Mouse (Mus musculus) layer of hippocampus, adult 6 months (tissue): ENCODE results near the gene Rasl2-9. TPM values are rescaled to one million over a fixed set of nuclear protein-coding genes. Genes with fewer than 3 reads are reported as not detected.
A peak's percentile ranks its signal among the peaks of the same experiment; 100 is the strongest.

Experiments used
- long read RNA-seq, 2 experiments: library from polyadenylated mRNA; unstranded; transcript quantifications; one replicate each; pipeline ENCODE4 v2.0.0; 2019 to 2020
- microRNA-seq: library from miRNA; unstranded; fragments of <30 nt; microRNA quantifications from one replicate; pipeline ENCODE4 v1.2.0, GENCODE M21; 2020
- polyA plus RNA-seq: library from polyadenylated mRNA; unstranded; fragments of <200 nt; fragmentation: Nextera tagmentation; gene quantifications from 2 replicates; pipeline ENCODE4 v1.2.3, GENCODE M21; 2021

Rasl2-9 gene
- 0.88 and 1.2 TPM in 2 replicates for polyA plus RNA-seq
- long read RNA-seq, experiment 1: 0 reads
- long read RNA-seq, experiment 2: 0 reads

GRCm38 (mm10) chr7:5125549-5126406, at the start of gene Rasl2-9:
Rasl2-9 (minus strand) TSS chr7:5125950.

DNA sequence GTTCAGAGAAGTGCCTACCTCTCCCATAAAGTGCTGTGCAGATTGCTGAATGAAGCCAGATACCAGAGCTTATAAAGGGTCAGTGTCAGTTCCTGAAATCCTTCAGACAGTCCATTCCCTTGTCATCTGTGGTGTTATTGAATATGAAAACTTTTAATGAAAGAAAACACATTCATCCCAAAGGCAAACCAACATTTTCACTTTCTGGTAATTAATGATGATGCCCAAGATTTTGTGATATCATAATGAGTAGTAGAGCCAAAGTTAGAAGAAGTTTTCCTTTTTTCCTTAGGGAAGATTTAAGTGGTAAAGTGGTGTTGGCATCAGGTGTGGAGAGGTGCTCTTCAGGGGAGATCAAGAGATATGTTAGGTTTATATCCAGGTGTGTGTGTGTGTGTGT, 23.8 kb upstream of the Rasl2-9 start, which contains the start of gene Vmn1r55:
Vmn1r55 (minus strand) TSS at position 101 of the 400 bp plus-strand sequence.

DNA sequence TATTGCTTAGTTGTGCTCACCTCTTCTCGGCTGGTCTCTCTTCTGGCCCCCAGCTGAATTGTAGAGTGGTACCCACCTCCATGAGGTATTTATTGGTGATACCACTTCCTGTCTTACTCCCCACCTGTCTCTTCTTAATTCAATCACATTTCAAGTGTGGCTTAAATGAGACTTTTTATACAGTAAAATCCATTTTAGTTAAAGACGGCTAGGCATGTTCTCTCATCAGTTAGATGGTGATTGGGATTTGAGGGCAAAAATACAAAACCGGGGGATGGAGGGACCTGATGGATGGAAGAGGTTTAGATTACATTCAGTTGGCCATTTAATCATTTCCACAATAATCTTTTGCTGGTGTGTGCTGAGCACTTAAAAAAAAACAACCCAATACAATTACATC, 8.9 kb downstream of the Rasl2-9 start, which contains the start of gene Rfpl4:
Rfpl4 (minus strand) TSS at position 101 of the 400 bp plus-strand sequence.

DNA sequence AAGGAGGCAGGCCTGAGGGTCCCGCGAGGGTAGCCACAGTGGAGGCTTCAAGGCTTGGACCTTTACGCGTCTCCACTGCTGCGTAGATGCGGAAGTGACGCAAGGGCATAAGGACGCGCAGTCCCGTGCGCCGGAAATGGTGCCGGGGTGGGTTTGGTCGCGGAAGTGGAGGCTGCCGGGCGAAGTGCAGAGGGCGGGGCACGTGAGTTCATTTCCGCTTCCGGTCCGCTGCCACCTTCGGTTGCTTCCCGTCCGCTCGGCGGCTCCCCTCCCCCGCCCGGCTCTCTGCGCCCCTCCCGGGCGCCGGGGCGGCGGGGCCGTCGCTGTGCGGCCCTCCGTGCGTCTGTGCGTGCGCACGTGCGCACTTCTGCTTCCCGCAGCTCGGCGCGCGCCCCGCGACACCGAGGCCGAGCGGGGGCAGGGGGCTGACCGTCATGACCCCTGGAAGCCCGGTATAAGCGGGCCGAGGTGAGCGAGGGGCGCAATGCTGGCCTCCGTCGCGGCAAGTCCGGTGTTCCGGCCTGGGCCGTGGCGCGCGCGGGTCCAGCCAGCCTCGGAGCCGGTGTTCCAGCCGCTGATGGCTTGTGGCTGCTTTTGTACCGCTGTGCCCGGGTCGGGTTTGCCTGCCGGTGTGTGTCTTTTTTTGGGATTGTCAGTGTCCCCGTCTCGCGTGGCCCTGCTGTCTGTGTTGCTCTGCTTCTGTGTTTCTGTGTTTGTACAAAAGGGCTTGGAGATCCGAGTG, 45.6 kb downstream of the Rasl2-9 start, which contains the start of gene Epn1:
Epn1 (plus strand) TSS at position 226 of the 742 bp plus-strand sequence.

Small RNA genes within 50 kb of the gene (microRNA-seq; reads per million reads assigned to microRNA genes)
- gene Gm26217: 2.6 reads per million, percentile 6 among the genes with 10 or more reads in this experiment

Other genes starting within 250 kb of the Rasl2-9 start
- gene Isoc2a, start 248.8 kb downstream of the Rasl2-9 start, polyA plus RNA-seq: 0.87 and 0.94 TPM in 2 replicates
- 0.14 and 0.29 TPM in 2 replicates for gene Gm36210, start 219.4 kb downstream of the Rasl2-9 start, polyA plus RNA-seq
- 0.75 and 0.93 TPM in 2 replicates for gene Zfp628, start 210.7 kb downstream of the Rasl2-9 start, polyA plus RNA-seq
- 136 and 147 TPM in 2 replicates for gene Nat14, start 203.9 kb downstream of the Rasl2-9 start, polyA plus RNA-seq
- gene Ssc5d, start 200.2 kb downstream of the Rasl2-9 start, polyA plus RNA-seq: 0.04 and 0.05 TPM in 2 replicates
- 0.31 and 0.74 TPM in 2 replicates for gene Sbk2, start 161.5 kb downstream of the Rasl2-9 start, polyA plus RNA-seq
- gene Sbk3, start 154.8 kb downstream of the Rasl2-9 start, polyA plus RNA-seq: 0.08 and 0.15 TPM in 2 replicates
- 6.2 and 8.0 TPM in 2 replicates for gene Zfp579, start 129.8 kb downstream of the Rasl2-9 start, polyA plus RNA-seq
- gene Zfp524, start 111.5 kb downstream of the Rasl2-9 start, polyA plus RNA-seq: 11.0 and 13.9 TPM in 2 replicates
- 13.3 and 16.7 TPM in 2 replicates for gene Fiz1, start 111.3 kb downstream of the Rasl2-9 start, polyA plus RNA-seq
- 0.31 TPM in 1 of 2 replicates, not detected in the other for gene Gm44973, start 110.5 kb downstream of the Rasl2-9 start, polyA plus RNA-seq
- gene Zfp865, start 105.6 kb downstream of the Rasl2-9 start, polyA plus RNA-seq: 1.5 and 2.0 TPM in 2 replicates
- gene Ccdc106, start 105.4 kb downstream of the Rasl2-9 start, polyA plus RNA-seq: 65.2 and 75.8 TPM in 2 replicates
- gene 4632433K11Rik, start 91.8 kb downstream of the Rasl2-9 start, polyA plus RNA-seq: not detected in 2 replicates
- gene Zfp784, start 87.5 kb downstream of the Rasl2-9 start, polyA plus RNA-seq: 3.1 and 3.3 TPM in 2 replicates
- 4.2 and 4.7 TPM in 2 replicates for gene Zfp580, start 74.4 kb downstream of the Rasl2-9 start, polyA plus RNA-seq
- 5.4 and 5.7 TPM in 2 replicates for gene U2af2, start 63.8 kb downstream of the Rasl2-9 start, polyA plus RNA-seq
- gene Epn1, start 45.7 kb downstream of the Rasl2-9 start, polyA plus RNA-seq: 65.5 and 92.3 TPM in 2 replicates
- gene Rfpl4, start 9.0 kb downstream of the Rasl2-9 start, polyA plus RNA-seq: not detected in 2 replicates
- not detected in 2 replicates for gene Vmn1r55, start 23.7 kb upstream of the Rasl2-9 start, polyA plus RNA-seq
- not detected in 2 replicates for gene Vmn1r56, start 70.8 kb upstream of the Rasl2-9 start, polyA plus RNA-seq
- not detected in 2 replicates for gene Vmn1r57, start 92.5 kb upstream of the Rasl2-9 start, polyA plus RNA-seq
- not detected in 2 replicates for gene Gm5065, start 224.6 kb upstream of the Rasl2-9 start, polyA plus RNA-seq
- not detected in 2 replicates for gene Nlrp2, start 225.1 kb upstream of the Rasl2-9 start, polyA plus RNA-seq